Mouse (Mus musculus) midbrain, embryonic 15.5 days (tissue): Measurements from ENCODE around the gene Loxl3. TPM values are rescaled to one million over a fixed set of nuclear protein-coding genes. Genes with fewer than 3 reads are reported as not detected.

ENCODE experiments used
- ATAC-seq: fragments of 200-750 bp; cut with Nextera tagmentation; replicated peaks from 2 replicates; pipeline ENCODE4 v1.8.0; 2017; ENCODE audit warnings: moderate TSS enrichment
- H3K27ac ChIP-seq: fragments of 300-500 bp; sonication (generic); 2 replicates; pipeline ENCODE4 v1.5.1; 2015; ENCODE audit warnings: mild to moderate bottlenecking, inconsistent platforms
- H3K27me3 ChIP-seq: fragments of 300-500 bp; sonication (generic); replicated peaks from 2 replicates; pipeline ENCODE4 v1.6.1; 2015; ENCODE audit warnings: inconsistent platforms
- H3K36me3 ChIP-seq: fragments of 300-500 bp; sonication (generic); replicated peaks from 2 replicates; pipeline ENCODE4 v1.6.1; 2015; ENCODE audit warnings: inconsistent platforms
- H3K4me1 ChIP-seq: fragments of 300-500 bp; sonication (generic); 2 replicates; pipeline ENCODE4 v1.6.1; 2015; ENCODE audit warnings: inconsistent platforms
- H3K4me2 ChIP-seq: fragments of 300-500 bp; sonication (generic); 2 replicates; pipeline ENCODE4 v1.6.1; 2015; ENCODE audit warnings: inconsistent platforms, mild to moderate bottlenecking, moderate library complexity
- H3K4me3 ChIP-seq: fragments of 300-500 bp; sonication (generic); 2 replicates; pipeline ENCODE4 v1.5.1; 2015; ENCODE audit warnings: mild to moderate bottlenecking, inconsistent platforms
- H3K9ac ChIP-seq: fragments of 300-500 bp; sonication (generic); 2 replicates; pipeline ENCODE4 v1.6.1; 2015; ENCODE audit warnings: mild to moderate bottlenecking, inconsistent platforms
- H3K9me3 ChIP-seq: fragments of 300-500 bp; sonication (generic); 2 replicates; pipeline ENCODE4 v1.6.1; 2016; ENCODE audit warnings: inconsistent platforms
- WGBS: fragments of 180-500 bp; shearing (Covaris S2); methylation state at CpG from one replicate; pipeline ENCODE4 v1.1.7; 2015; ENCODE audit warnings: mixed read lengths; 5-methylcytosine and 5-hydroxymethylcytosine counted together
- polyA plus RNA-seq: library from polyadenylated mRNA; unstranded; fragments of >200 nt; fragmentation: Nextera tagmentation; extraction: Ambion mirVana; gene quantifications from 2 replicates; pipeline ENCODE4 v1.2.1, GENCODE M21; 2015

The Loxl3 gene
- polyA plus RNA-seq, 1 experiment from 2014 or later: 6.8 TPM

DNA sequence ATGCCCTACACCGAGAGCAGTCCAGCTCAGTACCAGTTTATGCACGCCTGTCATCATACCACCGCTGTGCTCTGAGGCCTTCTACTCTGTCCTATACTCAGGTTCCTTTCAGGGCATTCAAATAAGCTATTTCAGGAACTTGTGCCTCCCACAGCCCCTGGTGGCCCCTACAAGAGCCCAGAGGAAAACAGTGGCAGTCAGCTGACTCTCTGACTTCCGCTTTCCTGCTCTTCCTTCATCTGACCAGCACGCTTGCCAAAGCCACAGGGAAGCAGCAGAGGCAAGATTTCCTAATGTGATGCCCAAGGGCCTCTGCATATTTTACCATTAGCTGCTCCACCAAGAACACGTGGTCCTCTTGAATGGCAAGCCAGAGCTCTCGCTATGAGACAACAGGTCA is 29.1 kb upstream of the Loxl3 start:
- Histone ChIP-seq H3K4me1 (no peaks in the 10 kb centered on the region), H3K27ac (no peak overlapping the region), H3K9ac (no peak overlapping the region), H3K36me3 (no peaks in the 10 kb centered on the region), H3K27me3 (no peaks in the 10 kb centered on the region), H3K4me2 (no peak overlapping the region), H3K4me3 (no peak overlapping the region), H3K9me3 (no peaks in the 10 kb centered on the region)
- WGBS: 56% methylated on average over 7 of the region's 7 CpGs
- no peak for ATAC-seq

DNA sequence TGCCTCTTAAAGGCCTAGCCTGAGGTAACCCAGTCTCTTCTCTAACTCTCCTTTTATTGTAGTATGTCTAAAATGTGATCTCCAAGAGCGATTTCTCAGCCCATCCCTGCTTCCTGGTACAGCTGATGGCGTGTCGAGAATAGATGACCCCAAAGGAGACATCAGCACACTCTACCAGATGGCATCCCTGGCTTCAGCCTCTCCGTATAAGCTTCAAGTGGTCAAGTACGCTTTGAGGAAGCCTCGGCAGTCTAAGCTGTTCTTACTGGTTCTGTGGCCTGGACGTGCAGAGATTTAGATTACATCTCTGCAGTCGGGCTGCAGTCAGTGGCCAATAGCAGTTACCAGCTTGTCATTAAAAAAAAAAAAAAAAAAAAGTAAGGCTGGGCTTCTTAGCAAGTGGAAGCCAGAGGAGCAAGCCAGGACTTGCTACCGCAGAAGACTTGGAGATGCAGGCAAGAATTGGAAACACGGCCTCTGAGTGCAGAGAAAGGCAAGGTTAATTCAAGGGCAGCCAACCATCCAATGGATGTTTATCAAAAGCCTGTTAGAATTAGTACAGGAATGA is 28.4 kb upstream of the Loxl3 start:
- H3K27me3 ChIP-seq: no peaks in the 10 kb centered on the region
- no peaks in the 10 kb centered on the region for H3K4me1 ChIP-seq
- no peaks in the 10 kb centered on the region for H3K36me3 ChIP-seq
- H3K27ac ChIP-seq: no peak overlapping the region
- ATAC-seq: no peak
- H3K9ac ChIP-seq: no peak overlapping the region
- H3K4me2 ChIP-seq: no peak overlapping the region
- H3K9me3 ChIP-seq: no peaks in the 10 kb centered on the region
- 87% methylated on average over 10 of the region's 10 CpGs for WGBS
- H3K4me3 ChIP-seq: no peak overlapping the region

DNA sequence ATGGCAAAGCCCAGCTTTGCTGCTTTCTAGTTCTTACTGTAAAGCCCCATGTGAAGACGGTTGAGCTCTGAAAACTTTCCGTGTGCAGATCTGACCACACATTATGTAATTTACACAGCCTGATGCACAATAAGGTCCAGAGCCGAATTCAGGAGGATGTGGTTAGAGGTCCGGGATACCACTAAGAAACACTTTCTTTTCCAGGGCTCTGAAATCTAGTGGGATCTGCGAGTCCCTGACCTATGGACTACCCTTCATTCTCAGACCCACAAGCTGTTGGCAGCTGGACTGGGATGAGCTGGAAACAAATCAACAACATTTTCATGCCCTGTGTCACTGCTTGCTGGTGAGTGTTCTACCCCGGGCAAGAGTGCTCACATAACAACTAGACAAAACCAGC is 27.9 kb upstream of the Loxl3 start:
- Histone ChIP-seq H3K4me1 (no peaks in the 10 kb centered on the region), H3K9ac (no peak overlapping the region), H3K4me2 (no peak overlapping the region), H3K4me3 (no peak overlapping the region), H3K36me3 (no peaks in the 10 kb centered on the region), H3K9me3 (no peaks in the 10 kb centered on the region), H3K27ac (no peak overlapping the region), H3K27me3 (no peaks in the 10 kb centered on the region)
- 85% methylated on average over 6 of the region's 6 CpGs for WGBS
- ATAC-seq: no peak

DNA sequence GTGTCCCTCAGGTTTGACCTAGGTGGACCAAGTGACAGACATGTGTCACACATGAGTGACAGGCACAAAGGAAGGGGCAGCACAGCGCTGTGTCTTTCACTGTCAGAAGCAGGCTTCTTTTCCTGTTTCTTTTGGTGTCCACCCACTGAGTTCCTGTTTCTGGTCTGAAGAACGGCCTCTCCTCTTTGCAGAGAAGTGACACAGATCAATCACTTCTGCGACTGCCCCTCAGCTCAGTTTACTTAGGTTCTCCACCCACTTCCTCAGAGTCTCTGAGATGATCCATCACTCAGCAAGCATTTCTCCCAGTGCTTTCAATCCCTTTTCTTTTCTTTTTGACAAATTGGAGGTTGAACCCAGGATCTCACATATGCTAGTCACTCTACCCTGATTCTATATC is 25.3 kb upstream of the Loxl3 start:
- Histone ChIP-seq H3K9ac (no peak overlapping the region), H3K27ac (no peak overlapping the region), H3K36me3 (no peaks in the 10 kb centered on the region), H3K9me3 (no peaks in the 10 kb centered on the region), H3K4me1 (no peaks in the 10 kb centered on the region), H3K27me3 (no peaks in the 10 kb centered on the region), H3K4me2 (no peak overlapping the region), H3K4me3 (no peak overlapping the region)
- 73% methylated on average over 3 of the region's 3 CpGs for WGBS
- no peak for ATAC-seq

DNA sequence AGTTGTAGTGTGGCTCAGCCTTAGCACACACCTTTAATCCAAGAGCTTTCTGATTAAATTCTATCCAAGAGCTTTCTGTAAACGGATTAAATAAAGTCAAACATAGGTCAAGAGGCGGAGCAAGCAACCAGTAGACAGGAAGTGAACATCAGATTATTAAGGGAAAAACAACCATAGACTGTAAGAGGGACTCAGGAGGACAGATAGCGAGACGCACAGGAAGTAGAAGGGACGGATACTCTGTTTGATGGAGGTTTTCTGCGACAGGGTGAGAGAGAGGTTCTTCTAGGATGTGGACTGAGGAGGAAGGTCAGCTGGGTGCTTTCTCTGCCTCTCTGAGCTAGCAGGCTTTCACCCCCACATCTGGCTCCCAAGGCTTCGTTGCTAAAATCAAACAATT is 24.0 kb upstream of the Loxl3 start:
- H3K9ac ChIP-seq: no peak overlapping the region

DNA sequence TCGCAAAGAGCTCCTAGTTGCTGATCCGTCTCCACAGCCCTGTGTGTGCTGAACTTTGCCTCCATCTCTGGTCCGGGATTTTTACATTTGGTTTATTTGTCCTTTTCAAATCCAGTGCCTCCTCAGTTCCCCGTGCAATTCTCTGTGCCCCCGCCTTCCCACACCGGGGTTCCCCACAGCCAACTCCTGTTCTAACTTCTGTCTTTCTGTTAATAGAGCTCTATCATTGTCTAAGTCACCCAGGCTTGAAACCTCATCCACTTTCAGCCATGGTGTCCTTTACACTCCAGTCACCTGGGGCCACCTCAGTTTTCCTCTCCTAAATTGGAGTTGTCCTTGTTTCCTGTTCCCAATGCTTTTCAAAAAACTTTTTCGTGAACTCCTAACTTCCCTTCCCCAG is 22.7 kb upstream of the Loxl3 start:
- no peak for ATAC-seq
- H3K4me2 ChIP-seq: no peak overlapping the region
- WGBS: 85% methylated on average over 7 of the region's 7 CpGs
- no peaks in the 10 kb centered on the region for H3K4me1 ChIP-seq
- no peaks in the 10 kb centered on the region for H3K36me3 ChIP-seq
- H3K4me3 ChIP-seq: no peak overlapping the region
- H3K27me3 ChIP-seq: no peaks in the 10 kb centered on the region
- no peak overlapping the region for H3K9ac ChIP-seq
- no peaks in the 10 kb centered on the region for H3K9me3 ChIP-seq
- no peak overlapping the region for H3K27ac ChIP-seq

More for the DNA sequence above, 24.0 kb upstream of the Loxl3 start:
- no peak overlapping the region for H3K4me3 ChIP-seq
- H3K9me3 ChIP-seq: no peaks in the 10 kb centered on the region
- H3K27ac ChIP-seq: no peak overlapping the region
- H3K4me1 ChIP-seq: no peaks in the 10 kb centered on the region
- H3K36me3 ChIP-seq: no peaks in the 10 kb centered on the region
- ATAC-seq: no peak
- WGBS: 80% methylated on average over 7 of the region's 7 CpGs
- no peak overlapping the region for H3K4me2 ChIP-seq
- no peaks in the 10 kb centered on the region for H3K27me3 ChIP-seq

DNA sequence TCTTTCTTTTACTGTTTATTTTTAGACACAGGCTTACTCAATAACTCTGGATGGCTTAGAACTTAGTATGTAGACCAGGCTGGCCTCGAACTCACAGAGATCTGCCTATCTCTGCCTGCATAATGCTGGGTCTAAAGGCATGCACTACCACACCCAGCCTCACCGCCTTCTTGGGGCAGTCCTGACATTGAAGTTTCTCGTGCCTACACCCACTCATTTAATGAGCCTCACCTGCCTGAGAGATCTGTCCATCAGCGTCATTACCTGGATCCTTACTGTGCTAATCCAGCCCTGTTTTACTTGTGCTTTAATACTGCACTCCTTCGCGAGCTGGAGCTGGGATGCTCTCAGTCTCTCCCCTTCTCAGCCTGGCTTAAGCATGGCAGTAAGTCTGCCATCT is 22.2 kb upstream of the Loxl3 start:
- no peak overlapping the region for H3K4me3 ChIP-seq
- H3K4me1 ChIP-seq: no peaks in the 10 kb centered on the region
- no peak overlapping the region for H3K4me2 ChIP-seq
- WGBS: 77% methylated on average over 6 of the region's 6 CpGs
- no peaks in the 10 kb centered on the region for H3K9me3 ChIP-seq
- H3K9ac ChIP-seq: no peak overlapping the region
- H3K36me3 ChIP-seq: no peaks in the 10 kb centered on the region
- H3K27me3 ChIP-seq: no peaks in the 10 kb centered on the region
- H3K27ac ChIP-seq: no peak overlapping the region
- ATAC-seq: no peak

DNA sequence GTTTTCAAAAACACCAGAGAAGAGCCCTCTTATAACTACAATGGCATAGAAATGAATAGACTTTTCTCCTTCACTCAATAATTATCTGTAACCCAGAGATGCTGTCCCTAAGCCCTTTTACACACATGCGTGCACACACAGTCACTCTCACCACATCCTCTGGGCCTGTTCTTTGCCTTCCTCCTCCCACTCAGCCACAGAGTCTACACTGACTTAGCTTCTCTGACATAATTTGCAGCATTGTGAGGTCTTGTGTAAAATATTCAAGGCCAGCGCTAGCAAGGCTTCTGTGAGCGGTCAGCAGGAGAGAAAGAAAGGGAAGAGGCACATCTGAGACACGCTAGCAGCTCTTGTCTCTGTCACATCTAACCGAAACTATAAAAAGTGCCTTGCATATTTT is 20.5 kb upstream of the Loxl3 start:
- Histone ChIP-seq H3K9ac (no peak overlapping the region), H3K9me3 (no peaks in the 10 kb centered on the region), H3K36me3 (no peaks in the 10 kb centered on the region), H3K27me3 (no peaks in the 10 kb centered on the region), H3K4me1 (no peaks in the 10 kb centered on the region), H3K4me2 (no peak overlapping the region), H3K4me3 (no peak overlapping the region), H3K27ac (no peak overlapping the region)
- 71% methylated on average over 5 of the region's 5 CpGs for WGBS
- ATAC-seq: no peak

DNA sequence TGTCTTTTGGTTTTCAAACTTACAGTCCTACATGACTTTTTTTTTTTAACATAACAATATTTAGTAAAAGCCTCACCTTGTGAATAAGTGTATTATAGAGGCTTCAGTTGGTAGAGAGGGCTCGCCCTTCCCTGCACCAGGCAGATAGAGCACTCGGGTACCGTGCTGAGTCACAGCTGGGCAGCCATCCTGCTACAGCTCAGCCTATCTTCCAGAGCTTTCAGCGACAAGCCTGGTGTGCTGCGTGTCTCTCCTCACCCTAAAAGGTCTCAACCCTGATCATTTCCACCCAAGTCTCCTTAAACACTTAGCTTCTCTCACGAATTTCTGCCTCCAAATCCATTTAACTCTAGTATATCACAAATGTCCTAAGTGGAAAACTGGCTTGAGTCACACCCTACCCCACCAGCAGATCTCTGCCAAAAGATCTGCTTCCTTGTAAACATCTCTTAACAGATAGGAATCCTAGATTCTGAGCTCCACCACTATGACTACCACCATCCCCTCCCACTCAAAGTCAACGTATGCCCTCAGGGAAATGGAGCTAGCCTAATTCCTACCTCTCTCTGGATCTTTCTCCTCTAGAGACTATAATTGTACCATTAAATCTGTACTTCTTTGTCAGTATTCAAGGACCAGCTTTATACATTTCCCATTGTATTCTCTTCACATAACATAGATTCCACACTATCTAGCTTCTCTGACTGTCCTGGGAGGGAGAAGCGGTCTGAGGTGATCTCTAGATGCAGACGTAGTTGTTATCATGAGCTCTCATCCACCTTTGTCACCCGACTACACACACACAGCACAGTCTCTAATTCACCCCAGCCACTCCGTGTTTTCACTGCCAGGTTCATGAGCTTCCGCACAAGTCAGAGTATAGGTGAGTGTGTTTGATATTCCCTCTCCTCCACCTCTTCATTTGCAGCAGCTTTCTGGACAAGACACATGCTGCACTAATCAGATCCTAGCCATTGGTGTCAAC is 19.2 kb upstream of the Loxl3 start:
- Histone ChIP-seq H3K27me3 (no peaks in the 10 kb centered on the region), H3K36me3 (no peaks in the 10 kb centered on the region), H3K4me1 (no peaks in the 10 kb centered on the region), H3K9ac (no peak overlapping the region), H3K9me3 (no peaks in the 10 kb centered on the region), H3K4me3 (no peak overlapping the region), H3K4me2 (no peak overlapping the region), H3K27ac (no peak overlapping the region)
- no peak for ATAC-seq
- 77% methylated on average over 12 of the region's 12 CpGs for WGBS

DNA sequence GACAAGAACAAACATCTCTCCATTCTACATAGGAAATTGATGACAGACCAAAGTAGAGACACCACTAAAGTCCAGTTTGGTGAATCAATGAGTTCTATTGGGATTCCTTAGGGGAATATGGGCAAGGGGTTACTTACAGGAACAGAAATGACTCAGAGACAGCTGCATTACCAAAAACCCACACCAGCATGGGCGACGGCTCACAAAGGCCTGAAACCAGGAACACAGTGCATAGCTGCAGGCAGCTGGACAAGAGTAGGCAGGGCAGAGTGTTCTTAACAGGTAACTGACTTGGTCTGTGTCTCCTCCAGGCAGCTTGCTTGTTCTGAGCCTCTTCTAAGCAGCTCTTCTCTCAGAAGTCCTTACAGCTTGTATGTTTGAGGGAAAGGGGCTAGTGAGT is 18.2 kb upstream of the Loxl3 start:
- Histone ChIP-seq H3K9me3 (no peaks in the 10 kb centered on the region), H3K4me2 (no peak overlapping the region), H3K9ac (no peak overlapping the region), H3K4me3 (no peak overlapping the region), H3K27me3 (no peaks in the 10 kb centered on the region), H3K36me3 (no peaks in the 10 kb centered on the region), H3K27ac (no peak overlapping the region), H3K4me1 (no peaks in the 10 kb centered on the region)
- WGBS: 92% methylated on average over 2 of the region's 2 CpGs
- ATAC-seq: no peak

DNA sequence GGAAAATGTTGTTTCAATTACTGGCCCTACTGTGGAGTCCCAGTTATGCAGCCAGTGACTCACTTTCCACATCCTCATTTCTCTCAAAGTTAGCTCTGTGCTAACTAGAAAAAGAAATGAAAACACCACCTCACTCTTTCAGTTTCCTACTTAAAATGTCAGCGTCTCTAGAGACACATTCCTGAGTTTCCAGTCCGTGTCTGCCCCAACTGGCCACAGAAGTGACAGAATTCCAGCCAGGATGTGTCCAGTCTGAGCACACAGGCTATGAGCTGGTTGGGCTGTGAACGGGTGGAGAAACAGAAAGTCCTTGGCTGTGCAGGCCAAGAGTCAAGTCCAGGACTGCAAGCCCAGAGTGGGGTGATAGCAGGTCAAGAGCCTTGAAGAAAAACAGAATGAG is 16.8 kb upstream of the Loxl3 start:
- H3K27me3 ChIP-seq: no peaks in the 10 kb centered on the region
- H3K4me1 ChIP-seq: no peaks in the 10 kb centered on the region
- no peak overlapping the region for H3K4me2 ChIP-seq
- no peaks in the 10 kb centered on the region for H3K9me3 ChIP-seq
- no peak overlapping the region for H3K27ac ChIP-seq
- H3K9ac ChIP-seq: no peak overlapping the region
- no peaks in the 10 kb centered on the region for H3K36me3 ChIP-seq
- no peak for ATAC-seq
- 76% methylated on average over 3 of the region's 3 CpGs for WGBS
- H3K4me3 ChIP-seq: no peak overlapping the region

DNA sequence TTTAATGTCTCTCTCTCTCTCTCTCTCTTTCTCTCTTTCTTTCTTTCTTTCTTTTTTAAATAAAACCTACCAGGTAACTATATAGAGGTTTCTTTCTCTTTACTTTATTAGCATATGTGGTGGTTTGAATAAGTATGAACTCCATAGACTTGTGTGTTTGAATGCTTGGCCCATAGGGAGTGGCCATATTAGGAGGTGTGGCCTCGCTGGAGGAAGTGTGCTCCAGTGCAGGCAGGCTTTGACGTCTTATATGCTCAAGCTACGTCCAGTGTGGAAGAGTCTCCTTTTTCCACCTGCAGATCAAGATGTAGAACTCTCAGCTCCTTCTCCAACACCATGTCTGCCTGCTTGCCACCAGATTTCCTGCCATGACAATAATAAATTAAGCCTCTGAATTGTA is 14.9 kb upstream of the Loxl3 start:
- H3K9ac ChIP-seq: no peak overlapping the region
- no peaks in the 10 kb centered on the region for H3K36me3 ChIP-seq
- H3K27ac ChIP-seq: no peak overlapping the region
- H3K4me3 ChIP-seq: no peak overlapping the region
- 67% methylated on average over 3 of the region's 3 CpGs for WGBS
- no peaks in the 10 kb centered on the region for H3K9me3 ChIP-seq
- H3K27me3 ChIP-seq: no peaks in the 10 kb centered on the region
- ATAC-seq: no peak
- H3K4me1 ChIP-seq: no peaks in the 10 kb centered on the region
- no peak overlapping the region for H3K4me2 ChIP-seq

DNA sequence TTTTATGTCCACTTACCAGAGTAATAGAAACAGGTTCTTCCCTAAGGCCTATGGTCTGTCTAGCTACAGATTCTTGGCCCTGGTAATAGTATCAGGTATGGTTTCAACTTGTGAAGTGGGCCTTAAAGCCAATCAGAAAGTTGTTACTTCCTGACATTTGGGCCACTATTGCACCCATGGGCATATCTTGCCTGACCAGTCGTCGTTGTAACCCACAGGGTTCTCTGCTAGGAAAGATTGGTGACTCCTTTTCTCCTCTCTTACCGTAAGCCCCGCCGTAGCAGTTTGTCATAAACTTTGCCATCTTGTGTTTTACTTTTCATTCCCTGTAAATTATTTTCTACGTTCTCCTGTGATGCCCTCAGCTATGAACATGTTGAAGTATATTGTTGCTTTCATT is 13.9 kb upstream of the Loxl3 start:
- Histone ChIP-seq H3K9ac (no peak overlapping the region), H3K4me2 (no peak overlapping the region), H3K27ac (no peak overlapping the region), H3K4me3 (no peak overlapping the region), H3K27me3 (no peaks in the 10 kb centered on the region), H3K36me3 (no peaks in the 10 kb centered on the region), H3K9me3 (no peaks in the 10 kb centered on the region), H3K4me1 (no peaks in the 10 kb centered on the region)
- ATAC-seq: no peak
- WGBS: 89% methylated on average over 6 of the region's 6 CpGs
